Mouse (Mus musculus): ENCODE measurements around the gene Prickle3. TPM values are rescaled to one million over a fixed set of nuclear protein-coding genes. Genes with fewer than 3 reads are reported as not detected.
A peak's percentile ranks its signal among the peaks of the same experiment; 100 is the strongest.
"Not testable (repeated sequence)": the region's sequence is repeated elsewhere in the genome, so short reads cannot be mapped to it uniquely, and the experiment has no call there.

Prickle3 gene
- polyA plus RNA-seq, 1 experiment from 2014 or later = 11.1 TPM

DNA sequence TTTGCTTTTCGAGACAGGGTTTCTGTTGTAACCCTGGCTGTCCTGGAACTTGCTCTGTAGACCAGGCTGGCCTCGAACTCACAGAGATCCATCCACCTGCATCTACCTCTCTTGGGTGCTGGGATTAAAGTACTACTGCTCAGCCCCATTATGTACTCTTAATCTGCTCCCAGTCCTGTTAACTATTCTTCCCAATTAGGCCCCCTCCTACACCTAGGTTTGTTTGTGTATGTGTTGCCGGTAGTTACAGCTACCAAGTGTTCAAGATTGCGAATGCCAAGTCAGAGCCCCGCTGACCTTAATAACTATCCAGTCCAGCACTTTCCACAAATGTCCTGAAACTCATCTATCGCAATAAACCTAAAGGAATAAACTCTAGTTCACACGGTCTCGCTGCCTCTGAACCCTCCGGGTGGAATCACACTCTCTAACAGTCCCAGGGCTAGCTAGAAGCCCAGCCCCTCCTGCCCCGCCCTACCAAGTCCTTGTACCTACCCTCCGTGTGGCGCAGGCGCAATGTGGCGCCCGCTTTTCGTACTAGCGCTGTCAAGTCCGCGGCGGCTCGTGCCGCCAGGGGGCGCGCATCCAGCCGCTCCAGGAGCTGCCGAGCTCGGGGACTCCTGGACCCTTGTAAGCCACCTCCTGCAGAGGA, 22.5 kb downstream of the Prickle3 start:
- Histone ChIP-seq H3K9me3 (replicated peaks; ENCODE audit: control insufficient read depth, low read length) (no peaks in the 10 kb centered on the region), H3K4me3 (replicated peaks; ENCODE audit: low read length) (peak overlapping the region; percentile 40), H3K4me2 (ENCODE audit: low read depth, low read length) (peak overlapping the region; percentile 58), H3K36me3 (ENCODE audit: control insufficient read depth, insufficient read depth, low read length) (no peaks in the 10 kb centered on the region), H3K27me3 (ENCODE audit: control insufficient read depth, insufficient read depth, low read length) (no peaks in the 10 kb centered on the region), H3K9ac (ENCODE audit: low read length) (peak overlapping the region; percentile 55; the same call in 1 of the 2 replicates), H3K27ac (ENCODE audit: low read length) (no peak overlapping the region), H3K4me1 (ENCODE audit: control insufficient read depth, insufficient read depth, low read length) (peaks cover 2% of the 10 kb centered on the region; the same call in 1 of the 2 replicates)
- ATAC-seq (ENCODE audit: insufficient read depth, low FRiP score) = peak; percentile 92
- WGBS = 18% methylated on average over 27 of the region's 27 CpGs

DNA sequence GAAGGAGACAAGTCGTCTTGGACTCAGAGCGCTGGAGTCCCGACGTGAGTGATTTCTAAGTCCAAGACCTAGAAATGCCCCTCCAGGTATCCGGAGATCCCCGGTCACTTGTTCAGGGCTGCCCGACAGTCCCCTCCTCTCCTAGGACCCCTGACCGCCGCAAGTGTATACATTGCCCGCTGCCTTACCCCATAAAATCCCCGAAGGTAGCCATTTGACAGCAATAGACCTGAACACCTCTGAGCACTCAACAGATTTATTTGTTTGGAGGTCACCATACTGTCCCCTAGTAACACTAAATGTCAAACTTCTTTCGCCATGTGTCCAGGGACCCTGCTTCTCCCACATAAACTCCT, 23.0 kb downstream of the Prickle3 start:
- Histone ChIP-seq H3K9ac (ENCODE audit: low read length) (peak overlapping the region; percentile 55; the same call in 1 of the 2 replicates), H3K27ac (ENCODE audit: low read length) (no peak overlapping the region)
- ATAC-seq (ENCODE audit: insufficient read depth, low FRiP score) = peak; percentile 34; the same call in 1 of the 2 replicates

DNA sequence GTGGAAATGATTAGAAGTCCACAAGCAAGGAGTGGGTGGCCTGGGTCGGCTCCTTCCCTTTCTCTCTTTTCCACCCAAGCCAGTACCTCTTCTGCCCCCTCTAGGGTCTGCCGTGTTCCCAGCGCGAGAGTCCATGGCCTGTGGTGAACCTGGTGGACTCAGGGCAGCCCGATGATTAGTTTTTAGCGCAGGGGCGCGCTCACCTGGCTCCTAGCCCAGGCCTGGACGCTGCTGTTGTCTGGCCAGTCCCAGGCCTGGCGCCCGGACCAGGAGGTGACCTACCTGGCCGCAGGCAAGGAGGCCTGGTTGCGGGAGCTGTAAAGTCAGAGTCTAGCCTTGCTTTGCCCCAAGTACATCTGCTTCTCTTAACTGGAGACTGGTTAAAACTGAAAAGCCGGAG, 23.8 kb downstream of the Prickle3 start, which contains the start of gene Magix:
Gene Magix, minus strand, starts transcription at position 388 of the 400 bp plus-strand sequence.
- H3K27me3 ChIP-seq (ENCODE audit: control insufficient read depth, insufficient read depth, low read length) = no peaks in the 10 kb centered on the region
- peak within 1 kb of the TSS; percentile 40 for H3K4me3 ChIP-seq (replicated peaks; ENCODE audit: low read length)
- WGBS = 66% methylated on average over 14 of the region's 14 CpGs
- no peaks in the 10 kb centered on the region for H3K9me3 ChIP-seq (replicated peaks; ENCODE audit: control insufficient read depth, low read length)
- ATAC-seq (ENCODE audit: insufficient read depth, low FRiP score) = no peak
- no peaks in the 10 kb centered on the region for H3K36me3 ChIP-seq (ENCODE audit: control insufficient read depth, insufficient read depth, low read length)
- peak within 1 kb of the TSS; percentile 58 for H3K4me2 ChIP-seq (ENCODE audit: low read depth, low read length)
- no peaks in the 10 kb centered on the region for H3K4me1 ChIP-seq (ENCODE audit: control insufficient read depth, insufficient read depth, low read length)
- peak within 1 kb of the TSS; percentile 55; the same call in 1 of the 2 replicates for H3K9ac ChIP-seq (ENCODE audit: low read length)
- no peak within 1 kb of the TSS for H3K27ac ChIP-seq (ENCODE audit: low read length)

More for the DNA sequence above, 23.0 kb downstream of the Prickle3 start:
- Histone ChIP-seq H3K4me2 (ENCODE audit: low read depth, low read length) (peak overlapping the region; percentile 58), H3K27me3 (ENCODE audit: control insufficient read depth, insufficient read depth, low read length) (no peaks in the 10 kb centered on the region), H3K9me3 (replicated peaks; ENCODE audit: control insufficient read depth, low read length) (no peaks in the 10 kb centered on the region), H3K4me3 (replicated peaks; ENCODE audit: low read length) (peak overlapping the region; percentile 40), H3K4me1 (ENCODE audit: control insufficient read depth, insufficient read depth, low read length) (no peaks in the 10 kb centered on the region), H3K36me3 (ENCODE audit: control insufficient read depth, insufficient read depth, low read length) (no peaks in the 10 kb centered on the region)
- 23% methylated on average over 12 of the region's 12 CpGs for WGBS

DNA sequence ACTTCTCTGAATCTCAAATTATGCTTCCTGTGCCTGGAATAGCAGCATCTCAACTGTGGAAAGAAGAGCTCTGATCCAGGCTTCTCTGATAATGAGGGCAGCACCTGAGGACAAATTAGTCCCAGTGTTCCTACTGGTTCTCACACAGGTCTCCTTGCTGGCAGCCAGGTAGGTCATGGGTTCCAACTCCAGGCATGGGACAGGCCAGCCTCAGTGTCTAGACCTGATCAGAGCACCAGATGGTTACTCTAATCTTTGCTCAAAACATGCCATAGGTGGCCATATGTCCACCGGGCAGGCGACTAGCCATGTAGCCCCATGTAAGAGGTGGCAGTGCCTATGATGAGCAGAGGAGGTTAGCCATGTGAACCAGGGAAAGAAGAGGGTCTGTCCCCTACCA, 31.3 kb downstream of the Prickle3 start:
- WGBS = 85% methylated on average over 2 of the region's 2 CpGs
- Histone ChIP-seq H3K9me3 (replicated peaks; ENCODE audit: control insufficient read depth, low read length) (no peaks in the 10 kb centered on the region), H3K27ac (ENCODE audit: low read length) (no peak overlapping the region), H3K4me2 (ENCODE audit: low read depth, low read length) (no peak overlapping the region), H3K4me1 (ENCODE audit: control insufficient read depth, insufficient read depth, low read length) (no peaks in the 10 kb centered on the region), H3K36me3 (ENCODE audit: control insufficient read depth, insufficient read depth, low read length) (no peaks in the 10 kb centered on the region), H3K27me3 (ENCODE audit: control insufficient read depth, insufficient read depth, low read length) (no peaks in the 10 kb centered on the region), H3K4me3 (replicated peaks; ENCODE audit: low read length) (no peak overlapping the region), H3K9ac (ENCODE audit: low read length) (no peak overlapping the region)
- ATAC-seq (ENCODE audit: insufficient read depth, low FRiP score) = no peak

DNA sequence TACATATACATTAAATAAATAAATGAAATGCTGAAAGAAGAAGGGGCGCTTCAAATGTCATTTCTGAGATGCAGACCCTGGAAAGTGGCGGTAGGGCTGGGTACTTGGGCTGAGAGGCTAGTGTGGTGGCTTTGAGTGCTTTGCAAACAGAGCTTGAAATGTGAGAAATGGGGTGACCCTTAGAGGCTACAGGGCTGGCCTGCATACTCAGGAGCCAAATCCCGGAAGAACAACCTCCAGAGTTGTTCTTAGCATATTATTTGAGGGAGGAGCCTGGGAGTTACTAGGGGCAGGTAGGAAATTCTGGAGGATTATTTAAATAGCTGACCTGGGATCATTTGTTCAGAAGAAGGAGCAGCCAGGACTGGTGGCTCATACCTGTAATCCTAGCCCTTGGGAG, 33.4 kb downstream of the Prickle3 start:
- ATAC-seq (ENCODE audit: insufficient read depth, low FRiP score) = no peak
- H3K4me2 ChIP-seq (ENCODE audit: low read depth, low read length) = no peak overlapping the region
- H3K9ac ChIP-seq (ENCODE audit: low read length) = no peak overlapping the region
- H3K4me1 ChIP-seq (ENCODE audit: control insufficient read depth, insufficient read depth, low read length) = no peaks in the 10 kb centered on the region
- no peak overlapping the region for H3K27ac ChIP-seq (ENCODE audit: low read length)
- no peak overlapping the region for H3K4me3 ChIP-seq (replicated peaks; ENCODE audit: low read length)
- H3K36me3 ChIP-seq (ENCODE audit: control insufficient read depth, insufficient read depth, low read length) = no peaks in the 10 kb centered on the region
- H3K9me3 ChIP-seq (replicated peaks; ENCODE audit: control insufficient read depth, low read length) = no peaks in the 10 kb centered on the region
- WGBS = 64% methylated on average over 3 of the region's 3 CpGs
- H3K27me3 ChIP-seq (ENCODE audit: control insufficient read depth, insufficient read depth, low read length) = no peaks in the 10 kb centered on the region

DNA sequence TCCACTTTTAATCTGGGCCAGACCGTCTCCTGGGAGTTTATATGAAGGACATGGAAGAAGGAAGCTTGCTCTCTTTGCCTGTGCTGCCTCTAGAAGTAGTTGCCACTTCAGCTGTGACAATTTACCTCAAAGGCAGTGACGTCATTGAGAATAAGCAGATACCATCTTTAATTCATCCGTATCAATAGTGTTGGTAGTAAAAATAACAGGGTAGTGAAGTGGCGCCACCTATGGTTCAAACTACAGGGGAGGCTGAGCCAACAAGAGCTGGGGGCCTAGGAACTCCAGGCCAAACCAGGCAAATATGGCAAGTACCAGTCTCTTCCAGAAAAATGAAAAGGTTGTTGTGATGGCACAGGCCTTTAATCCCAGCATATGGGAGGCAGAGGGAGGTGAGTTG, 35.8 kb downstream of the Prickle3 start:
- no peaks in the 10 kb centered on the region for H3K27me3 ChIP-seq (ENCODE audit: control insufficient read depth, insufficient read depth, low read length)

DNA sequence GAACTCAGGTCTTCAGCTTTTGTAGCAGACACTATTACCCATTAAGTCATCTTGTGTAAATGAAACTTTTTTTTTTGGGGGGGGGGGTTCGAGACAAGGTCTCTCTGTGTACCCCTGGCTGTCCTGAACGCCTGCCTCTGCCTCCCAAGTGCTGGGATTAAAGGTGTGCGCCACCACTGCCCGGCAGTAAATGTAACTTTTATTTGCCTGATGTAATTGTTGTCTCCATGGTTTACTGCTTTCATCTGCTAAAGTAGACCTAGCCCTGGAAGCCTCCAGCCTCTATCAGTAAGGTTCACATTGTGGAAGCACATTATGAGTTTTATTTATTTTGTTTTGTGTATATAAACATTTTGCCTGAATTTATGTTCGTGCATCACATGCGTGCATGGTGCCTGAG, 39.5 kb downstream of the Prickle3 start:
- Histone ChIP-seq H3K4me3 (replicated peaks; ENCODE audit: low read length) (peak overlapping the region; percentile 20), H3K36me3 (ENCODE audit: control insufficient read depth, insufficient read depth, low read length) (no peaks in the 10 kb centered on the region), H3K27ac (ENCODE audit: low read length) (no peak overlapping the region), H3K4me1 (ENCODE audit: control insufficient read depth, insufficient read depth, low read length) (no peaks in the 10 kb centered on the region; the same call in 1 of the 2 replicates), H3K4me2 (ENCODE audit: low read depth, low read length) (peak overlapping the region; percentile 40), H3K27me3 (ENCODE audit: control insufficient read depth, insufficient read depth, low read length) (no peaks in the 10 kb centered on the region), H3K9ac (ENCODE audit: low read length) (no peak overlapping the region), H3K9me3 (replicated peaks; ENCODE audit: control insufficient read depth, low read length) (no peaks in the 10 kb centered on the region)
- WGBS = 34% methylated on average over 6 of the region's 6 CpGs
- ATAC-seq (ENCODE audit: insufficient read depth, low FRiP score) = peak; percentile 16; the same call in 1 of the 2 replicates

More for the DNA sequence above, 35.8 kb downstream of the Prickle3 start:
- Histone ChIP-seq H3K4me2 (ENCODE audit: low read depth, low read length) (no peak overlapping the region), H3K27ac (ENCODE audit: low read length) (no peak overlapping the region), H3K9me3 (replicated peaks; ENCODE audit: control insufficient read depth, low read length) (no peaks in the 10 kb centered on the region), H3K36me3 (ENCODE audit: control insufficient read depth, insufficient read depth, low read length) (no peaks in the 10 kb centered on the region), H3K4me3 (replicated peaks; ENCODE audit: low read length) (no peak overlapping the region), H3K4me1 (ENCODE audit: control insufficient read depth, insufficient read depth, low read length) (no peaks in the 10 kb centered on the region), H3K9ac (ENCODE audit: low read length) (no peak overlapping the region)
- no peak for ATAC-seq (ENCODE audit: insufficient read depth, low FRiP score)
- WGBS = 31% methylated on average over 4 of the region's 4 CpGs

DNA sequence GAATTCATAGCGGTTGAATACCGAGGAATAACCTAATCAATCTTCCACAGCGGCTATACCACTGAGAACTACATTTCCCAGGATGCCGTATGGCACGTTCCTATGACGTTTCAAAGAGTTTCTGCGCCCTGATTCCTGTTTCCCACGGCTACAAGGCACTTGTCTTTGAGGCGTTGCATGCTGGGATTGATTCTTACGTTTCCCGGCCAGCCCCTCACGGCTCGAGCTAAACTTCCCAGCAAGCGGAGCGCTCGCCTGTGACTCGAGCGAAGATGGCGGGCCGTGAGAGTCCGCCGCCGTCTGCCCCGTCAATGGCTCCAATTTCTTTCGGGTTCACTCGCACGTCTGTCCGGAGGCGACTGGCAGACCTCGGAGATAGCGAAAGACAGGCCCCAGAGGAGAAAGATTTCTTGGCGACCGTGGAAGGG, 39.9 kb downstream of the Prickle3 start, which contains the start of gene Gpkow:
Gene Gpkow, plus strand, starts transcription at position 178 of the 428 bp plus-strand sequence.
- Histone ChIP-seq H3K4me1 (ENCODE audit: control insufficient read depth, insufficient read depth, low read length) (no peaks in the 10 kb centered on the region; the same call in 1 of the 2 replicates), H3K27ac (ENCODE audit: low read length) (no peak within 1 kb of the TSS), H3K27me3 (ENCODE audit: control insufficient read depth, insufficient read depth, low read length) (no peaks in the 10 kb centered on the region), H3K4me3 (replicated peaks; ENCODE audit: low read length) (peak within 1 kb of the TSS; percentile 62), H3K9me3 (replicated peaks; ENCODE audit: control insufficient read depth, low read length) (no peaks in the 10 kb centered on the region), H3K36me3 (ENCODE audit: control insufficient read depth, insufficient read depth, low read length) (no peaks in the 10 kb centered on the region), H3K4me2 (ENCODE audit: low read depth, low read length) (peak within 1 kb of the TSS; percentile 55), H3K9ac (ENCODE audit: low read length) (peak within 1 kb of the TSS; percentile 78)
- peak; percentile 95 for ATAC-seq (ENCODE audit: insufficient read depth, low FRiP score)
- WGBS = 6% methylated on average over 33 of the region's 33 CpGs

DNA sequence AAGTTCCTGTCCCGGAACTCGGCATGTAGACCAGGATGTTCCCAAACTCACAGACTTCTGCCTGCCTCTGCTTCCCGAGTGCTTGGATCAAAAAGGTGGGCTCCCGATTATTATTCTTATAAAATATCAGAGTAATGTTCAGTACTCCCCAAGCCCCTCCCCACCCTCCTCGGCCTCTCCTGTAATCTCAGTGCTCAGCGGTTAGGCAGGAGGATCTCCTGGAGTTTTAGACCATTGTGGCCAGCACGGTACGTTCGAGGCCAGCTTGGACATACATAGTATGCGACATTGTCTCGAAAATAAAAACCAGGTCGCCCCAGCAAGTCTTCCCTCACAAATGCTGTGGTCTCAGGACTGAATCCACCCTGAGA, 56.7 kb downstream of the Prickle3 start:
- H3K4me2 ChIP-seq (ENCODE audit: low read depth, low read length) = peak overlapping the region; percentile 55
- H3K4me1 ChIP-seq (ENCODE audit: control insufficient read depth, insufficient read depth, low read length); H3K36me3 ChIP-seq (ENCODE audit: control insufficient read depth, insufficient read depth, low read length); H3K27ac ChIP-seq (ENCODE audit: low read length); H3K27me3 ChIP-seq (ENCODE audit: control insufficient read depth, insufficient read depth, low read length); H3K9me3 ChIP-seq (replicated peaks; ENCODE audit: control insufficient read depth, low read length): not testable (repeated sequence)
- H3K9ac ChIP-seq (ENCODE audit: low read length) = peak overlapping the region; percentile 55
- ATAC-seq (ENCODE audit: insufficient read depth, low FRiP score) = peak; percentile 18; the same call in 1 of the 2 replicates
- H3K4me3 ChIP-seq (replicated peaks; ENCODE audit: low read length) = peak overlapping the region; percentile 41
- 33% methylated on average over 5 of the region's 12 CpGs for WGBS

All from stomach, embryonic 16.5 days (tissue).